Mouse (Mus musculus) liver, embryonic 14.5 days (tissue): Measurements from ENCODE around the gene Xpo5.

Experiments used
- CTCF ChIP-seq: IDR thresholded peaks from 2 replicates; pipeline ENCODE4 v1.5.1; 2016; ENCODE audit warnings: antibody characterized with exemption, low read depth, control low read depth
- EP300 ChIP-seq: IDR thresholded peaks from 2 replicates; pipeline ENCODE4 v1.6.1; 2016; ENCODE audit warnings: antibody characterized with exemption, low read depth

- TF ChIP-seq CTCF (no peak), EP300 (no peak)
Observed at GRCm38 (mm10) chr17:46244579-46244978, 42.0 kb downstream of the Xpo5 start.
